Mouse (Mus musculus) right cerebral cortex, postnatal 25 days (tissue): ENCODE results near the gene 1300017J02Rik.

Experiments
- DNase-seq: peaks from one replicate; pipeline ENCODE4 v3.0.0; 2022

1300017J02Rik gene

DNA sequence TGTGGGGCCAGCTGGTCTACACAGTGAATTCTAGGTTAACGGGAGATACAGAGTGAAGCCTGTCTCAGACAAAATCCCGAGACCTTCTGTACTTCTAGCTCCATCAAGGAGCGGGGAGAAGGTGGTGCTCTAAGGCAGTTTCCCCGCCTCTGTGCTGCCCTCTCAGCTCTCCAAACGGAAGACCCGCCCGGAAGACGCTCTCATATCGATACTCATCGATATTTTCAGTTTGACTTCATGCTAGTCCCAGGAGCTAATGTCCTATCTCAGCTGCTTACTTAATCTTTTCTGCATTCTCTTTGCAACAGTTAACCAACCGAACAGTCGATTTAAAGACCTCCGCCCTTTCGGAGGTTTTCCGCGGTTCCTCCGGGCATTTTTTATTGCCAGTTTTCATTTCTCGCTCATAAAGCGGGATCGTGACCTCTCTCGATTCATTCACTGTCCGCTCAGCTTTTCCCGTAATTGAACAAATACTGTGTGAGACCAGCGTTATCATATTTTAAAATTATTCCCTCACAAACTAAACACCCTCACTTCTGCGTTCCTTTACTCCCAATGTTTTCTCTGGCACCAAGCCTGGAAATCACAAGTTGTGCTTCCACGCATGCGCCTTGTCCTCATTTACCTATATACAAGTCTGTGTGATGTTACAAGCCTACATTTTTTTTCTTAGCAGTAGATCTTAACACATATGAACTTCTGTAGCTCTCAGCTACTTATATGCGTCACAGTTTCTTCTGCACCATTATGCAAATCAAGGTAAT lies 92.0 kb downstream of the 1300017J02Rik start:
- no peak for DNase-seq

DNA sequence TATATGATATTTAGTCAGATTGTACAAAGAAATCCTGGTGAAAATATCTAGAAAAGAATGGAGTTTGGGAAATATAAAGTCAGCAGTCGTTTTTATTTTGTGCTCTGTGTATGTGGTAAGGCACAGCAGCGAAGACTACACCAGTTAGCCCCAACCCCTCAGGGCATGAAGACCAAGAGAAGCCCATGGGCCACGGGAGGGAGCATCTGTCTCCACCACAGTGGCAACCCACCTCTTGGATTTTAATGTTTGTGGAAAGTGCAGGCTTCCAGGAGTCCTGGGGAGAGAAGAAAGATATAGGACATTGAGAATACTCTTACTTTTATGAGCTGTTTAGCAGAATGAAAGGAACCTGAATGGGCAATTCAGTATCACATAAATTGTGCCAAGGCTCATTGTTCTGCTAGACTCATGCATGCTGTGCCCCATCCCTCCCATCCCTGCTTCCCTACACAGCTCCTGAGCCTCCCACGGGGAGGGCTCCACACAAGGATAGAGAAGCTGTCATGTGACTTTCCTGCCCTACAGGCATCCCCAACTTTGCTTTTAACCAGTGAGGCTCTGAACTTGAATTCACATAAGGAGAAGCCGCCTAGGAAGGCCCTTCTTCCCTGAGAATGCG lies 96.0 kb downstream of the 1300017J02Rik start:
- DNase-seq, result no peak

DNA sequence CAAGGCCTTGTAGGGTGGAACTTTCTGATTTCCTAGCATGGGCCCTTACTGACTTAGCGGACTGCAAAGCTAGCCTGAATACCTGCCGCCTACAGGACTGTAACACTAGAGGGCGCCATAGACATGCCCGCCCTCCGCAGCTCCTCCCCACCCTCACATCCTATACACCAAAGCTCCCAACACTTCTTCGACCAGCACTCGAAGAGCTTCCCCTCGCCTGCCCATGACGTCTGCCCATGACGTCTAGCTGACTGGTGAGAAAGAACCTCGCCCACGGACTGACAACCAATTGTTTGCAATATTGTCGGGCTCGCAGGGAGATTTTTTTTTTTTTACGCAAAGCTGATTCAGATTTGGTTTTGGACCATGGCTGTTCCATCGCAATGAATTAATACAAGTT lies 97.0 kb downstream of the 1300017J02Rik start:
- DNase-seq, result peak; percentile 51

DNA sequence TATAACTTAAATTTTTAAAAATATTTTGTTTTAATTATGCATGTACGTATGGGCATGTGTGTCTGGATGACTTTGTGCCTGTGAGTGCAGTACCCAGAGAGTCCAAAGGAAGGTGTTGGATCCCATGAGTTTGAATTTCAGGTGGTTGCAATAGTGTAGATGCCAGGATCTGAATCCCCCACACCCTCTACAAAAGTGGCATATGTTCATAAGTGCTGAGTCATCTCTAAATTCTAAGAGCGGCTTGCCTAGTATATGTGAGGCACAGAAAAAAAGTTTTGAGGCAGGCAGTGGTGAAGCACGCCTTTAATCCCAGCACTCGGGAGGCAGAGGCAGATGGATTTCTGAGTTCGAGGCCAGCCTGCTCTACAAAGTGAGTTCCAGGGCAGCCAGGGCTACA lies 99.1 kb downstream of the 1300017J02Rik start:
- no peak for DNase-seq

DNA sequence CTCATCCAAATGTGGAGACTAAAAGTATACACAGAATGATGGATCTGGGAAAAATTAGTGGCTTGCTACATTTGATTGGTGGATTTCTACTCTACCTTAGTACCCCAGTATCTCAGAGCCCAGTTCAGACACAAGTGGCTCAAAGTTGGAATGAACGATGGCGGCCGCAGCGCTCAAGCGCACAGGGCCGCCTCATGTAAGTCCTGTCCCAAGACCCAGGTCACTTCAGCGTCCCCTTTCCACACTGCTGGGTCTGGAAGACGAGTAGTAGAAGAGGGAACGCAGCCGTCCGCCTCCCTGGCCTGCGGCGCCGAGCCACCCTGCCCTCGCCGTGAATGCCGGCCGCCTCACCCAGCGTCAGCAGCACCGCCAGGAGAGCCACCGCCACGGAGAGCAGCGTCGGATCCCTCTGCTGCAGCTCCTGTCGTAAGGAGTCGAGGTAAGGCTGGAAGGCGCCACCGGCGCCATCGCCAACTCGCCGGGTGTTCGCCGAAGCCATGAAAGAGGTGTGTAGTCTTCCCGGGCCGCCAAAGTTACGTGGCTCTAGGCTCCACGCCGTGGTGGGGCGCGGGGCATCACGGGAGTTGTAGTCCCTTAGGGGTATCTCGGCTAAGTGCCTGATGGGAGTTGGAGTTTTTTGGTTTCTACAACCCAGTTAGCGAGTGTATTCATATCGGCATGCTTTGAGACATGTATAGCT lies 103.2 kb downstream of the 1300017J02Rik start, which contains the start of gene Srprb:
Gene Srprb, minus strand, starts transcription at position 577 of the 700 bp plus-strand sequence.
- peak; percentile 92 for DNase-seq
